Mouse (Mus musculus): ENCODE measurements around the gene Fnip2.

The Fnip2 gene

DNA sequence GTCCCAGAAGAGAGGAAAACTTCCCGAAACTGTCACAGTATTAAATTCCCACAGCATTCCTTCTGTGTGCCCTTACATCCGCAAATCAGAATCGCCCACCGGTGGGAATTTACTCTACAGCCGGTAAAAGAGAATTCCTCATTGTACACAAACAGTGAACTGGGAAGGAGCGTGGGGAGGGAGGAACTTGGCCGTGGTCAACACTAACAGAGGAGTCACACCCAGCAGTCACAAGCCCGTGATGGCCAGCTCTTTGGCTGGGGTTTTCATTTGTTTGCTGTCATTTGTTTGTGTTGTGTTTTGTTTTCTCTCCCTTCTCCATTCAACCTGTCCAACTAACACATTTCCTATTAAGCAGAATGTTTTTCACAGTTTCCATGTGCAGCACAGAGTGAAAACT lies 39.7 kb downstream of the Fnip2 start:
- no peak for DNase-seq (ENCODE audit: low spot score)

DNA sequence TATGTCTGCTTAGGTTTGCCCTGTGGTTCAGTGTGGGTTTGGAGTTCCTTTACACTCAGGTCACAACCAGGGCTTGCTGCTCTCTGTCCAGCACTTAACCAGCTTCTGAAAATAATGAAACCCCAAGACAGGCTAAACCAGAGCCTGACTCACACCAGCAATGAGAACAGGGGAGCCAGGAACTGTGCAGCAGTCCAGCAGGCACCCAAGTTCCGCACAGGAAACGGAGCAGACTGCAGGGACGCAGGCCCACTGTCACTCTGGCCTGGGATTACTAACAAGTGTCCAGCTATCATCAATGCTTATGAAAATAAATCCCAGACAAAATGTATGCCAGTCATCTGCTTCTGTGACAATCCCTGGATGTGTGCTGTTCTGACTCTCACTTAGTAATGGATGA lies 40.1 kb downstream of the Fnip2 start:
- DNase-seq (ENCODE audit: low spot score), result no peak

DNA sequence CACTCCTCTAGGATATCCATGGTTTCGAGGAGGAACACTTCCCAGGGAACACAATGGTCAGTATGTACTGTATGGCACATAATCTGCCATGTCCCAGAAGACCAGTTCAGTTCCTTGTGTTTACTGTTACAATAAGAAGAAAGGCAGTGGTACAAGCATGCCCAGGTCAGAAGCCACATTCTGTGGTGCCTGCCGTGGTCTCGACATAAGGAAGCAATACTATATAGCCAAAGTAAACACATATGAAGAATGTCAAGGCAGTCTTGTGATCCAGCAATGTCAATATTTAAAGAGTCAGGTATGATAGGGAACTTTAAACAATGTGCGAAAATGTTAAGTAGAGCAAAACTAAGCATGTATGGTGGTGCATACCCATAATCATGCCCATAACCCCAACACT lies 44.2 kb downstream of the Fnip2 start:
- no peak for DNase-seq (ENCODE audit: low spot score)

DNA sequence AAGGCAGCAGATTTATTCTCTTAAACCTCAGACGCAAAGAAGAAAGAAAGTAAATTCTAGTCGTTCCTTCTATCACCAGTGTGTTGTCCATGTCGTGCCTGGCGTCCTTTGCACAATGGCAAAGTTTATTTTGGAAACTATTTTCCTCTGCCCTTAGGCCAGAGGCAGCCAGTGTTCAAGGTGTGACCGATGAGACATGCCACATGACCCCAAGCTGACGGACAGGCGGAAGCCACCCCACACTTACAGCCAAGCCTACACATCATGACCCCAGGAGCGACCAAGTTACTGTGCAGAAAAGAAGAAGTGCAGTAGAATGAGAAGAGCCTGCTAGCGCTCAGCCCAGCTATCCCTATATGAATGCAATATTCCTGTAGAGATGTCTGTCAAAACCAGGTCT lies 47.7 kb downstream of the Fnip2 start:
- DNase-seq (ENCODE audit: low spot score), result no peak

DNA sequence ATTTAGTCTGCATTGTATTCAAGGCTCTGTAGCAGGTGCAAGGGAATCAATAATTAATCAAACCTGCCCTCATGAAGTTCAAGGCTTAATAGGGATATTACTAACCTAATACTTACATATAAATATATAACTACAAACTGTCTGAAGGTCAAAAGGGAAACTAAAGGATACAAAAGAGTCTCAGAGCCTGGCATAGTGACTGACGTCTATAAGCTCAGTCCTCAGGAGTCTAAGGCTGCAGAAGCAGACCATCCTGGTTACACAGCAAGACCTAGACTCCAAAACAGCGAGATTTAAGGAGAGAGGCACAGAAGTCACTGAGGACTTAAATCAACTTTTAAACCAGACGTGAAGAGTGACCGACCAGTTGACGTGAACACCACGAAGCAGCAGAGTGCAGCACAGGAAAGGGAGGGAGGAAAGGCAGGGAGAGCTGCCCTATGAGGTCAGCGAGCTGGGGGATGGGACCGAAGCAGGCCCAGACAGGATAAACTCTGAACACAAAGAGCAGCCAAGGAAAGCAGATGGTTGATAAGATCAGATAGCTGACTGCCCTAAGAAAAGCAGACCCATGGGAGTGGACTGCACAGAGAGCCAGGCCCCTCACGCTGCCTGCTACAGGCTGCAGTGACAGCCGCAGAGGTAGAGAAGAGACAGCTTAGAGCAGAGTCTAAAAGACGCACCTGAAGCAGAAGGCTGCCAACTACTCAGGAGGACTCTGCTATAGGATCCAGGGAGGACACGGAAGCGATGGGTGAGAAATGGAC lies 48.7 kb downstream of the Fnip2 start:
- no peak for DNase-seq (ENCODE audit: low spot score)

DNA sequence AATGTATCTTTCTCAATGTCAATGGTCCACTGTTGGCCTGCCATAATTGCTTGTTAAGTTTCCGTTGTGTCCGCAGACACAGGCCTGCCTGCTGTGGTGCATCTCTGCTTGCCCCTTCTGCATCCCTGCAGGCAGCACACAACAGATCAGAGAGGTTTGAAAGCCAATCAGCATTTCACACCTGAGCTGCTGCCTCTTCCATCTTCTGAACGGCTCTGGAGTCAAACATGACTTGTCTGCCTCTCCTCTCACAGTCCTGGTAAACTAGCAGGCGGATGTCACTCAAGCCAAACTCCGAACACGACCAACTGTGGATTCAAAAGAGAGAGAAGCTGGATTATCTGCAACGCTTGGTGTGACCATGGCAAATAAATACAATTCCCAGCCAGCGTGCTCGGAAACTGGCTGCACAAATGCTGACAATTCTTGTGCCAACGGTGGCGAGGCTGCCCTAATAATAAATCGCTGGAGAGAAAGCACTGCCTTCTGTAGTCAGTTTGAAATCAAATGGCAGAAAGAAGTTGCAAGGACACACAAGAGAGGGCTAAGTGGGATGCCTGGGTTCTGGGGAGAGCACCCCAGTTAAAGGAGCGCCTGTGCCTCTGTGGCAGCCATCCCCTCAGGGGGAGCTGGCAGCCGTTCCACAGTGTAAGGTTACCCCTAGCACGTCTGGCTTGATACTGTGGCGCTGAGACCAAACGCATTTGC lies 49.6 kb downstream of the Fnip2 start:
- no peak for DNase-seq (ENCODE audit: low spot score)

DNA sequence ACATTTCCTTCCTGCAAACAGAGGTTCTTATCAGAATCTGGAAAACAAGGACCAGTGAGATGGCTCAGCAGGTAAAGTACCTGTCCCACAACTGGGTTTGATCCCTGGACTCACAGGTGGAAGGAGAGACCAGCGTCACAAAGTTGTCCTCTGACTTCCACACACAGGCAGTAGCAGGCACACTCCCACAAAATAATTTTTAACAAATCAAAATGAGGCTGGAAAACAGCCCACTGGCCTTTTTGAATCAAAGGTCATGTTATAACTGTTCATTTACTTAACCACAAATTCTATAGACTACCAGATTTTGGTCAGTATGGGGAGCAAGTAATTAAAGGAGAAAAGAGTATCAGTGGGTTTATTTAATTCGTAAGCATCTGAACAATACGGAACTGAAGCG lies 50.6 kb downstream of the Fnip2 start:
- DNase-seq (ENCODE audit: low spot score), result no peak

DNA sequence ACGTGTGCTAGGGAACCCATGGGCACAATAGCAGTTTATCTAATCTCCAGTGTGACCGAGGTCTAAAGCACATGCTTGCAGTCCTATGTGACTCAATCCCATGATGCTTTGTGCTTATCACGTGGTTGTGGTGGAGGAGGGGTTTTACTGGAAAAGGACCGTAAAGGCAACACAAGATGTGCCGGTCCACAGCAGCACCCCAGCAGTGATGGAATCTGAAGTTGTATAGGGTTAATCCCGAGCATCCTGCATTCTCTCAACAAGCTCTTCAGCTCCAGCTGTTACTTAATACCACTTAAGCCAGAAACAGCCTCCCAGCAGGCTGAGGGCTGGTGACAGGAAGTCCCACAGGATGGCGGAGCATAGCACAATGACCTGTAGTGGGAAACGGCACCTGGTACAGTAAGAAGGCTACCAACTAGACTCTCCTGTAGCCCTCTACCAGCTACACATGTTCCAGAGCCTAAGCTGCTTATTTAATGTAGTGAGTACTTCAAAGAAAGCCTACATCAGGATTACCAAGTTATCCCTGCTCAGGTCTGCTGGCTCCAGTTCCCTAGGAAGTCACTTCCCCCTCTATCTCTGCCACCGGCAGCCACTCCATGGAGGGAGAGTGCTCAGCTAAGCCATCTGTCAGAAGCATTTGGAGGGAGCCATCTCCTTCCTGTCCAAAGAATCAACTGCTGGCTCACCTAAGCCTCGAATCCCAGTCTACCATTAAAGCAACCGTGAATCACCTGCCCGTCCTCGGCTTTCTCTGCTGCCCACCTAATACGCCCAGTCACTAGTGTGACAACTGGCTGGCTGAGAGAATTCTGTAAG lies 51.3 kb downstream of the Fnip2 start:
- DNase-seq (ENCODE audit: low spot score), result no peak

DNA sequence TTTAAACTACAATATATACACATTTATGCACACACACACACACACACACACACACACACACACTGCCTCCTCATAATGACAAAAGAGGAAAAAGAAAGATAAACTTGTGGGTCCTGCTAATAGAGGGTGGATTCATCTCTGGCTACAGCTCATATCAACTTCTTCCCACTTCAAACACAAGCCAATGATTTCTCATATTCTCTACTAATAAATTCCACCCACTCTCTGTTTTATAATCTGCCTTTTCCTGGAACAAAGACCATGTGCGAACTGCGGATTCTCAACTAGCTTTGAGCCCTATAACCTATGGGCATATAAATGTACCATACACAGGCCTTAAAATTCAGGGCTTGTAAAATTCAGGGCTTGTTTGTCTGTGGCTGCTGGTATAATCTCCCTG lies 53.3 kb downstream of the Fnip2 start:
- no peak for DNase-seq (ENCODE audit: low spot score)

DNA sequence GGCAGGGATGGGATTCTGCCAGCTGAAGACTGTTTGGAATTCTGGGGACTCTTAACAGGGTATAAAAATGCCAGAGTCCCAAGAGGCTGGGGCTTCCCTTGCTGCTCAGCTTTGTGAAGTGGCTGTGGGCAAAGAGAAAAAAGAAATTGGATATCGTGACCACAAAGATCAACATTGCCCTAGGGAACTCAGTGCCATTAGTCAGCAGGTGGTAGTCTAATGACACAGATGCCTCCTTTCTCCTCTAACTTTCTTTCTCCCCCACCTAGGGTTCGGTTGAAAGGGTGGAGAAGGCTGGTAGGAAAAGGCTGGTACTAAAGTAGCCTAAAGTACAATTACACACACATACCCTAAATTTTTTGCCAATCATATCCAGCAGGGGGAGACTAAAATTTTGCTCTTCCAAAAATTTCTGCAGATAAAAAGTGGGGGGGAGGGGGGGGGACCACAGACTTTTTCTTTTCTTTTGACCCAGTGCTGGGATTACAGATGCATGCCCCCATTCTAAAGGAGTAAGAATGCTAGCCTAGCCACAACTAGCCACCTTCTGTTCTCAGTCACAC lies 66.3 kb downstream of the Fnip2 start:
- no peak for DNase-seq (ENCODE audit: low spot score)

DNA sequence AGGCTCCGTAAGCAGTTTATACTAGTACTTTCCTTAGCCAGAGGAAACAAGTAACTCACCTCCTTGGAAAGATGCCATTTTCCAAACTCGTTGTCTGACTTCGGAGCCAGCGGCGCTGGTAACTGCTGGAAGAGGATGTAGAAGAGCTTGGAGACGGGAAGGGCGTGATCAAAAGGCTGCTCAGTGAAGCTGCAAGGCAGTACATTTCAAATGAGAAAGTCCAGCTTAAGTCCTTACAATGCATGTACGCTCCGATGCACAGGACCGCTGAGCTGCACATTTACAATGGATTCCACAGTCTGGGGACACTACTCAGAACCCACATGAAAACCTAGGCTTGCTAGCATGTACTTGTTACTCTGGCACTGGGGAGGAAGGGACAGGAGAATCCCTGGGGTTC lies 67.3 kb downstream of the Fnip2 start:
- no peak for DNase-seq (ENCODE audit: low spot score)

DNA sequence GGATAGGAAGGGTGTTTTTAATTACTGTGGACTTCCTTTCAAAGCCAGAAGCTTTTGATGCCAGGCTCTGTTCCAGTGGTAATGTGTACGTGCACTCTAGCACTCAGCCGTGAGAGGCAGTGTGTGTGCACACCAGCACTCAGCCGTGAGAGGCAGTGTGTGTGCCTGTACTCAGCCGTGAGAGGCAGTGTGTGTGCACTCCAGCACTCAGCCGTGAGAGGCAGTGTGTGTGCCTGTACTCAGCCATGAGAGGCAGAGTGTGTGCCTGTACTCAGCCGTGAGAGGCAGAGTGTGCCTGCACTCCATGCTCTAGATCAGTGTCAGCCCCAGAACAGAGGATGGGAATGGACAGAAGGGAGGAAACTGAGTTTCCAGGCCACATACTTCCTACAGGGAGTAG lies 70.9 kb downstream of the Fnip2 start:
- DNase-seq (ENCODE audit: low spot score), result no peak

DNA sequence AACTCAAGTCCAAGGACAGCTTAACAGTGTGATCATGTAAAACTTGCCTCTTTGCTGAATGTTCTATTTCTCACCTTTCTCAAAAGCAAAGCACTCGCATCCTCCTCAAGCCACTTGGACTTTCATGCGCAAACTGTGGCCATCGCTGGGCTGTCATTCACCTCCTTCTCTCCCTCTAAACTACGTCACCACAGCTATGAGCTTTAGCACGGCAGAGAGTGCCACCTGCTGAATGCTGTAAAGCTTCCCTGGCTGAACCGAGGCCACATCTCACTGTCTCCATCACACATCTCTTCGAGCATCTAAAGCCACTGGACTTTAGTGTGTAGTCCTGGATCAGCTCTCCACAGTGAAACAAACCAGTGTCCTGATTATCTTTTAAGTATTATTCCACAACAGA lies 72.4 kb downstream of the Fnip2 start:
- DNase-seq (ENCODE audit: low spot score), result no peak

DNA sequence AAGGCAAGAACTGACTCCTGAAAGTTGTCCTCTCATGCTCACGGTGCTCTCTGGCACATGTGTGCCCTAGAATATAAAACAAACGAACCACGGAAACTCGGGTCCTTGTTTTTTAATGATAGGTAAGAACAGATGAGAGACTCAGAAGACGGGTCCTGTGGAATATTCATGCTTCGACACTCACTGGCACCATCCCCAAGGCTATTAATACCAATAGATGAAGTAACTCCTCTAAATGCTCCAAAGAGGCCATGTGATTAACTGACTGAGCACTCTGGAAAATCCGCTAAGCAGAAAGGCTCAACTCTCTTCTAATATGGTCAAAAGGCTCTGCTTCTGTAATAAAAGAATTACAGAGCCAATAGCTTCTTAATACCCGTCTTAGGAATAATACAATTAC lies 73.6 kb downstream of the Fnip2 start:
- no peak for DNase-seq (ENCODE audit: low spot score)

DNA sequence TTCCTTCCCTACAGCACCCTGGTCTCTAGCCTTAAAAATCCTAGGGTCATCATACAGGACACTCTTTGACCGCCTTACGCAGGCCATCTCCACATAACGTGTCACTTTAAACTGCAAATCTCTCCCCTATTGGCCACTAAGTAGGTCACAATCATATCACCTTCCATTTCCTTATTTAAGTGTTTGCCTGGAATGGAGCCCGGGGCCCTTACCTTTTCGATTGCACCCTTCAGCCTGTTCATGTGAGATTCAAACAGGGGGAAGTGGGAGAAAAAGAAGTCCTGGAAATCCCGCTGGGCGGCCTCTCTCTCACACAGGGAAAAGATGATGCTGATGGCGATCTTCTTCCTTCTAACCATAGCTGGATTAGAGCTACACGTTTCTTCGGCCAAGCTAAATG lies 74.5 kb downstream of the Fnip2 start:
- DNase-seq (ENCODE audit: low spot score), result no peak

DNA sequence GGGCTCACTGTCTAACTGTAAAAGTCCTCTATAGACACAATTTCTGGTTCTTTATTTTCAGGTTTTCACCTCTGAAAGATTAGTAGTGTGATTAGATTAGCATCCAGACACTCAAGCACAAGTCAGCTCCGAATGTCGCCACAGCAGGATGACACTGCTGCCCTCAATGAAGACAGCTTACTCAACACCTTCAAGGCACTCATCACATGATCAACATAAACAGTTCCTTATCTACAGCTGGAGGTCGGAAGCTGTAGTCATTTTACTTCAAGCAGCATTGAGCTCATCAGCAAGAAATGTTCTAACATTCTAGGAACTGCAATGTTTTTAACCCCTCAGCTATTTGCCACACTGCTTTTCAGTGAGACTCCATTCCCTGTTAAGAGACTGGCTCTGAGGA lies 76.0 kb downstream of the Fnip2 start:
- DNase-seq (ENCODE audit: low spot score), result no peak

DNA sequence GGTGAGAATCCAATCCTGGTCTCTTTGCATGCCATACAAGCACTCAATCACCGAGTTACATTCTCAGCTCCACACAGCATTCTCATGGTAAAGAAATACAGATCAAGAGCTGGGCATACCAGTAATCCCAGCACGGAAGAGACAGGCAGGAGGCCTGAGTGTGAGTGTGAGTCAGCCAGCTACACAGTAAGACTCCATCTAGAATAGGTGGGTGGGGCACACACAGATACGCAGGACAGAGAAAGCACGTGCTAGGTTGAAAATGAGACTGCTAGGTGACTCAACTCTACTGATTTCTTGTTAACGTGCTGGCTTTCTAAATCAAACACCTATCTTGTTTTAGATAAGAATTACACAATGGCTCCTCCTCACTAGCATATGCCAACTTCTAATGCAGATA lies 77.5 kb downstream of the Fnip2 start:
- DNase-seq (ENCODE audit: low spot score), result no peak

DNA sequence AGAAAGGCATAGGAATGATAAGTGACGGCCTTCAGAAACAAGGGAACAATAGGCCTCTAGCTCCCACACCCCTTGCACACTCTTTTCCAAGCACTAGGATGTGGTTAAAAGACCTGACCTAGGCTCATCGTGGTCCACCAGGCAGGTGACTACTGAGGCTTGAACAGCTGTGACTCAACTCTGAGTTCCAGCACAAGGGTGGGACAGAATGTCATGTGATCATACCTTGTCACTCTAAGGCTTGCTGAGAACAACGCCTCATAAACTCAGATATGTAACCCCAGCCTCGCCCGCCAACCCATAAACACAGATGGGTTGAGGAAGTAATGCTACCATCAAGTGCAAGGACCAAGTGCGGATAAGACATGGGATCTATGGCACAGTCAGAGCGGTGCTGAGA lies 79.6 kb downstream of the Fnip2 start:
- no peak for DNase-seq (ENCODE audit: low spot score)

DNA sequence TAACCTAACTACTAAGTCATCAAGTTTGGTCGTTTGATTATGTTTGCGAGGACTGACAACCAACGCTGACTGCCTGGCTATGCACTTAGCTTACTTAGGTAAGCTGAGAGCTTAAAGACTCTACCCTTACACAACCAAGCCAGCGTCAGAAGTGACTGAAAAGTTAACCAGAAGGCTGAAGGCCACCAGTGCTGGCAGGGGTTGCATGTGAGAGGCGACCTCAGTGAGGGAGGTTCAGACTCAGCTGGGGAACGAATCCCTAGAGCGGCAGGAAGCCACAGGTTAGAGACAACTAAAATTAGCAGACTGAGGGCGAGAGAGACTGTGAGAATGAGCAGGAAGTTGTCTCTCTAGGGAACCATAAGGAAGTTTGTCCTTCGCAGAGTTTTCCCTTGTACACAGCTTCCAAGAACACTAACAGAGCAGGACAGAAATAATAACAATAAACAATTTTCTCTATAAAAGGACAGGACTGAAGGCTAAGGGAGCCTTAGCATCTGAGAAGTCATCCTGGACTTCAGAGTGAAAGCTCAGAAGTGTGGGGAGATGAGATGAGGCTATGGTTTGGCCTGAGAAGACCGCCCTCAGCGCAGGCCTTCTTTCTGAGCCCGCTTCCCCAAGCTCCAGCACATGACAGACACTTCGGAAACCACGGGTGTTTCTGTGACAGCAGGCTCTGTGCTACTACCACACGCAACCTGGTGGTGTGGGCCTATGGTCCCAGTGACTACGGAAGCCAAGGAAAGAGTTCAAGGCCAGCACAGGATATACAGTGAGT lies 83.1 kb downstream of the Fnip2 start:
- DNase-seq (ENCODE audit: low spot score), result no peak

DNA sequence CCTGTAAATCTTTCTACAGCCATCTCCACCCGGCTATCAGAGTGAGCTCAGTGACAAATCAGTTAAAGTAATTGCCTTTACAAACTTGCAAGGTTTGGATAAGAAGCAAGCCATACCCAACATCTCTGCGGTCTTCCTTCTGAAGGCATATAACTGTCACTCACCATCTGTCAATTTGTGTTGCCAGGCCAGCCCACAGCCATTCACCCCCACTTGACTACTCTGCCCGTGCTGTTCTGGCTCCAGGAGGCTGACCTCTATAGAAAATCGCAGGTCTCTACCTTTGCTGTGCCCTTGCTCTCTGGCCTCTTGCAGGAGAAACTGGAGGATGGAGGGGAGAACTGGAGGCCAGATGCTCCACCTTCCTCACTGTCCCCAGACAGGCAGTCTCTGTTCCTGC lies 88.7 kb downstream of the Fnip2 start:
- DNase-seq (ENCODE audit: low spot score), result no peak

DNA sequence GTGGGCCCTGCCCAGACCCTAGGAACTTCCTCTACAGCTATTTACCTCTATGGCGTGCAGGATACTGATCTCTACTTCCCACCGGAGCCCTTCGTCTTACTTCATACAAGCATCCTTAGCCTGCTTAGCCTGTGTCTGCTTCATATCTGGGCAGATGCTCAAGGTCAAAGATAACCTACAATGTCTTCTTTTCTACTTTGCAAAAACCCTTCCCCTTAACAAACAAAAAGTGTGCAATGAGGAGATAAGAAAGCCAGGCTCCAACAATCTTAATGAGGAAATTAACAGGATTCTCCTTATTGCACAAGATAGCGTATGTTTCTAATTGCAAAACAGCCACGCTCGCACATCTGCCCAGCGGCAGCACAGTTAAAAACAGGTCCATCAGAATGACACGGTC lies 89.2 kb downstream of the Fnip2 start:
- peak; percentile 15 for DNase-seq (ENCODE audit: low spot score)

DNA sequence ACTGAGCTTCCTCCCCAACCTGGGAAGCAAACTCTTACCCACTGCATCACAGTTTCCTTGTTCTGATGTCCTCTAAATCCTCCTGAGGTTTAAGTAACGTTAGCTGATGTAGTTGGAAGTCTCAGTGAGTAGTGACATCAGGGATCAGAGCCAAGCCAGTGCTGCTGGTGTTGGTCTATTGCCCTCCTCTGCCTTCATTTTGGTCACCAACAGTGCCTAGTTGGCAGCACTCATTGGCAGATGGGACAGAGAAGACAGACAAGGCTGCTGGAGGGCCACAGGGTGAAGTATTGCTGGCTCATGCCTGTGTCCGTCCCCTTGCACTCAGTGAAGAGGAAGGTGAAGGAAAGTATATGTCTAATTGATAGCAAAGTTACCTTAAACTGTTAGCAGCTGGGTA lies 91.6 kb downstream of the Fnip2 start:
- DNase-seq (ENCODE audit: low spot score), result no peak

All from c-Kit-positive CD71-positive TER-119-positive erythroid progenitor cells, embryonic 14.5 days (primary cell).